Mouse (Mus musculus) ES-Bruce4 (cell line): ENCODE measurements around the gene Uqcrfs1. TPM values are rescaled to one million over a fixed set of nuclear protein-coding genes. Genes with fewer than 3 reads are reported as not detected.

Experiments
- H3K27ac ChIP-seq: 2 replicates; pipeline ENCODE4 v1.5.1; 2012; ENCODE audit warnings: low read length, inconsistent platforms; ENCODE audit not compliant: insufficient read depth
- H3K27me3 ChIP-seq: 2 replicates; pipeline ENCODE4 v1.6.1; 2012; ENCODE audit warnings: mild to moderate bottlenecking, low read length, inconsistent platforms; ENCODE audit not compliant: control insufficient read depth, poor library complexity, insufficient read depth, severe bottlenecking
- H3K36me3 ChIP-seq: 2 replicates; pipeline ENCODE4 v1.6.1; 2012; ENCODE audit warnings: inconsistent platforms, mild to moderate bottlenecking, low read length, moderate library complexity; ENCODE audit not compliant: control insufficient read depth, poor library complexity, insufficient read depth, severe bottlenecking
- H3K4me1 ChIP-seq: one replicate; pipeline ENCODE4 v1.8.1; 2011; ENCODE audit warnings: low read length; ENCODE audit not compliant: control insufficient read depth, insufficient read depth
- H3K4me3 ChIP-seq: 2 replicates; pipeline ENCODE4 v1.5.1; 2011; ENCODE audit warnings: low read depth, mild to moderate bottlenecking, low read length
- H3K9ac ChIP-seq: 2 replicates; pipeline ENCODE4 v1.6.1; 2012; ENCODE audit warnings: low read depth, mild to moderate bottlenecking, inconsistent platforms; ENCODE audit not compliant: poor library complexity, severe bottlenecking
- H3K9me3 ChIP-seq: replicated peaks from 2 replicates; pipeline ENCODE4 v1.6.1; 2012; ENCODE audit warnings: mild to moderate bottlenecking, low read length, inconsistent platforms; ENCODE audit not compliant: control insufficient read depth, poor library complexity, insufficient read depth, severe bottlenecking
- CTCF ChIP-seq: IDR thresholded peaks from one replicate; pipeline ENCODE4 v1.8.1; 2011; ENCODE audit warnings: low read depth, low read length
- EP300 ChIP-seq: IDR thresholded peaks from 2 replicates; pipeline ENCODE4 v1.6.1; 2011; ENCODE audit warnings: low read depth, low read length; ENCODE audit not compliant: insufficient read depth
- POLR2A ChIP-seq: IDR thresholded peaks from one replicate; pipeline ENCODE4 v1.8.1; 2011; ENCODE audit warnings: low read length; ENCODE audit not compliant: insufficient read depth
- polyA plus RNA-seq: library from polyadenylated mRNA; stranded (reverse); fragments of >200 nt; gene quantifications from 2 replicates; pipeline ENCODE4 v1.2.4, GENCODE M21; 2011; ENCODE audit warnings: low read depth; ENCODE audit not compliant: missing spikeins, insufficient read depth, insufficient read length

Uqcrfs1 gene
- polyA plus RNA-seq, 1 experiment: 105 TPM

DNA sequence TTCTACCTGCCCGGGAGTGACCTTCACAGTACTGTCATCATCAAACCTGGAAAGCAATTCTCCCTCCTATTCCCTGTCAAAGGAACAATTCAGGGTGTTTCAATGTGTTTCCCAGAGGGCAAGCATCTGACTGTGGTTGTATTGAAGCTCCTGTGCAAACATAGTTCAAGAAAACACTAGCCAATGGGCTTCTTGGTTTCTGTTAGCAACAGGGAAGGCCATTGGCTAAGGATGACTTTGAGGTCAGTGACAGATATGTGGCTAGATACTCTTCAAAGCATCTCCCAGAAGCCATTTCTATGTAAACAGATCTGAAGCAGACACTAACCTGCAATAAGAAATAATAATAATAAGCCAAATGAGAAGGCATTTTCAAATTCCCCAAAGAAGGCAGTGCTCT is 25.0 kb upstream of the Uqcrfs1 start:
- no peaks in the 10 kb centered on the region for H3K4me1 ChIP-seq
- H3K27ac ChIP-seq: no peak overlapping the region
- H3K36me3 ChIP-seq: no peaks in the 10 kb centered on the region
- no peak overlapping the region for H3K9ac ChIP-seq
- H3K4me3 ChIP-seq: no peak overlapping the region
- no peaks in the 10 kb centered on the region for H3K9me3 ChIP-seq
- no peaks in the 10 kb centered on the region for H3K27me3 ChIP-seq
- TF ChIP-seq EP300: no peak

DNA sequence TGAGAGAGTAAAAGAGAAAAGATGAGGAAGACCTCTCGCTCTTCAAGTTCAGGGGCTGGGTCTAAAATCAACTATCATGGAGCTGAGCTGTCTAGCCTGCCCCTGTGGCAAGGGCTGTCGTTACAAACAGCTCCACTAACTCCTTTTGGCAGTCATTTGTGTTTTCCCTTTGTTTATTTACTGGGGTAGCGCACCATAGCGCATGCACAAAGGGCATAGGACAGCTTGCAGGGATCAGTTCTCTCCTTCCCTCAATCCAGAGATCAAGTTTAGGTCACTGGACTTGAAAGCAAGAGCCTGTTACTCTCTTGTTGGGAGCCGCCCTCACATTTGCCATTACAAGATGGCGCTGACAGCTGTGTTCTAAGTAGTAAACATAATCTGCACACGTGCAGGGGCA is 22.4 kb upstream of the Uqcrfs1 start:
- H3K27ac ChIP-seq: no peak overlapping the region
- no peak overlapping the region for H3K4me3 ChIP-seq
- TF ChIP-seq CTCF: no peak
- TF ChIP-seq POLR2A: no peak
- no peak for TF ChIP-seq EP300
- no peaks in the 10 kb centered on the region; the same call in 1 of the 2 replicates for H3K27me3 ChIP-seq
- no peaks in the 10 kb centered on the region for H3K9me3 ChIP-seq
- H3K9ac ChIP-seq: no peak overlapping the region
- H3K4me1 ChIP-seq: no peaks in the 10 kb centered on the region
- H3K36me3 ChIP-seq: no peaks in the 10 kb centered on the region

DNA sequence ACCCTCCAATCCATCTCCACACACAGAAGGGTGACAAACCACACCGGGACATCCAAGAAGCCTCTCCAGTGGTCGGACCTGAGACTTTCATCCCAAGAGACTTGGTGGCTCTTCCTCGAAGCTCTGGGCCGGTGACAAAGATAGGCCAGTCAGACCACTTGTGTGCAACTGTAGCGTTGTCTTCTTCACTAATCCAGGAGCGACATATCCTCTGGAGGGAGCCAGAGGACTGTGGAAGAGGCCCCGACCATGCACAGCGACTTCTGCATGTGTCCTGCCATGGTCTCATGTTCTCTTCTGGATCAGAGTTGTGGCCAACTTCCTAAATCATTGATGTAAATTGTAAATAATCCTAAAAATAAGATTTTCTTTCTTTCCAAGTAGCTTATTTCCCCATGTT is 21.6 kb upstream of the Uqcrfs1 start:
- H3K4me3 ChIP-seq: no peak overlapping the region
- H3K36me3 ChIP-seq: no peaks in the 10 kb centered on the region
- H3K9me3 ChIP-seq: no peaks in the 10 kb centered on the region
- H3K27me3 ChIP-seq: no peaks in the 10 kb centered on the region; the same call in 1 of the 2 replicates
- TF ChIP-seq EP300: no peak
- TF ChIP-seq CTCF: peak; percentile 54
- TF ChIP-seq POLR2A: no peak
- no peak overlapping the region for H3K9ac ChIP-seq
- H3K27ac ChIP-seq: no peak overlapping the region
- no peaks in the 10 kb centered on the region for H3K4me1 ChIP-seq

DNA sequence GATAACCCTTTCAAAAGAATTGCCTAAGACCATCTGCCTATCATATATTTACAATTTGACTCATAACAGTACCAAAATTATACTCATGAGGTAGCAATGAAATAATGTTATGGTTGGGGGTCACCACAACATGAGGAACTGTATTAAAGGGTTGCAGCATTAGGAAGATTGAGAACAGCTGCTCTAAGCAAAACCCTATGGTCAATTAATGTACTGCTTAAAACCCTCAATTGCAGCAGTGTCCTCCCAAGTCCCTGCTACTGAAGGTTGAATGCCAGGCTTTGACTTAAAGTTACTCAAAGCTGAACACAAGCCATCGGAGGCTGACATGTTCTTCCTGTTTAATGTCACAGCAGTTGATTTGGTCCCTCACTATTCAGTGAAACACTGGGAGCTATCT is 15.4 kb upstream of the Uqcrfs1 start:
- no peaks in the 10 kb centered on the region for H3K36me3 ChIP-seq
- H3K27ac ChIP-seq: no peak overlapping the region
- no peak for TF ChIP-seq POLR2A
- TF ChIP-seq EP300: no peak
- no peak for TF ChIP-seq CTCF
- no peak overlapping the region for H3K4me3 ChIP-seq
- H3K27me3 ChIP-seq: no peaks in the 10 kb centered on the region; the same call in 1 of the 2 replicates
- no peaks in the 10 kb centered on the region for H3K4me1 ChIP-seq
- H3K9ac ChIP-seq: no peak overlapping the region
- H3K9me3 ChIP-seq: no peaks in the 10 kb centered on the region

DNA sequence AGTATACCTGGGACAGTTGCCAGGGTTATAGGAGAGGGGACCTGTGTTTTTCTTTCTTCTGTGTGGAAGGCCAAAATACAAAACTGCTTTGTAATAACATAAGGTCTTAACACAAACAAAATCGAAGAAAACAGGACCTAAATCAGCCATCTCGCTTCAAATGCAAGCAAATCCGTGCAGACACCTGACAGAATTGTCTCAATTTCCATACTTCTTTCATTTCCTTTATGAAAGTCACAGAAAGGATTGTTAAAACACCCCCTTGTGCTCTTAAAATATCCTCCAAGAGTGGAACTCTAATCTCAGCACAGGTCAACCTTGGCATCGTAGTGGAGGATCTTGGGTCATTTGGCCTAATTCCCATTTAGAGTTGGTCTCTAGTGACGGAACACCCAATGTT is 14.9 kb upstream of the Uqcrfs1 start:
- H3K36me3 ChIP-seq: no peaks in the 10 kb centered on the region
- no peaks in the 10 kb centered on the region for H3K9me3 ChIP-seq
- no peak for TF ChIP-seq CTCF
- no peak for TF ChIP-seq POLR2A
- TF ChIP-seq EP300: no peak
- H3K27ac ChIP-seq: no peak overlapping the region
- no peaks in the 10 kb centered on the region for H3K4me1 ChIP-seq
- H3K27me3 ChIP-seq: no peaks in the 10 kb centered on the region; the same call in 1 of the 2 replicates
- no peak overlapping the region for H3K9ac ChIP-seq
- H3K4me3 ChIP-seq: no peak overlapping the region

DNA sequence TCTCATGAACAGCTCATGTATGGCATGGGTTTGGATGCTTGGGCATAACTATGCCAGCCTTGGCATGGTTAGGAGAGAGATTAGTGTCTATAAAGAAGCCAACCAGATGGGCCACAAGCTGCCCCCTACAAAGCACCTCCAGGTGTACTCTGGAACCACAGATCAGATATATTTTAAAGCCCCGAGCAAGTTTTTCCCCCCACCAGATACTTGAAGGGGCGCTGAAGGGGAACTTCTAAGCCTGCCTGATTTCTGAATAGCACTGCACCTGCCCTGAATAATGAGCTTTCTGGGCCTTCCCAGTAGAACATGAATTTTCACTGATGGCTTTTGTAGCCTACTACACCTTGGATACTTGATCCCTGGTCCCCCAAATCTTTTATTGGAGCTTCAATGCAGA is 12.6 kb upstream of the Uqcrfs1 start:
- Histone ChIP-seq H3K27me3 (no peaks in the 10 kb centered on the region), H3K36me3 (no peaks in the 10 kb centered on the region), H3K27ac (no peak overlapping the region), H3K4me1 (no peaks in the 10 kb centered on the region), H3K9me3 (no peaks in the 10 kb centered on the region), H3K4me3 (no peak overlapping the region), H3K9ac (no peak overlapping the region)
- TF ChIP-seq POLR2A (no peak), CTCF (no peak), EP300 (no peak)
